Mouse (Mus musculus): ENCODE data around the gene Gm17334.

Gene Gm17334

DNA sequence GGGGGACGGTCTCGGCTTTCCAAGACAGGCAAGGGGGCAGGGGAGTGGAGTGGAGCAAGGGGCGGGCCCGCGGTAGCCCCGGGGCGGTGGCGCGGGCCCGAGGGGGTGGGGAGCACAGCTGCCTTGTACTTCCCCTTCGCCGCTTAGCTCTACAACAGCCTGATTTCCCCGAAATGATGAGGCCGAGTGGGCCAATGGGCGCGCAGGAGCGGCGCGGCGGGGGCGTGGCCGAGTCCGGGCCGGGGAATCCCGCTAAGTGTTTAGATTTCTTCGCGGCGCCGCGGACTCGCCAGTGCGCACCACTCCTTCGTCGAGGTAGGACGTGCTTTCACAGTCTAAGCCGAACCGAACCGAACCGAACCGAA is 3.2 kb downstream of the Gm17334 start, which contains the start of gene Irf1:
Irf1 (plus strand) TSS at position 255 of the 365 bp plus-strand sequence.
- peak; percentile 54; the same call in 1 of the 2 replicates for TF ChIP-seq GATA4 (IDR thresholded peaks at IDR 0.05; ENCODE audit: insufficient replicate concordance, low read length)

DNA sequence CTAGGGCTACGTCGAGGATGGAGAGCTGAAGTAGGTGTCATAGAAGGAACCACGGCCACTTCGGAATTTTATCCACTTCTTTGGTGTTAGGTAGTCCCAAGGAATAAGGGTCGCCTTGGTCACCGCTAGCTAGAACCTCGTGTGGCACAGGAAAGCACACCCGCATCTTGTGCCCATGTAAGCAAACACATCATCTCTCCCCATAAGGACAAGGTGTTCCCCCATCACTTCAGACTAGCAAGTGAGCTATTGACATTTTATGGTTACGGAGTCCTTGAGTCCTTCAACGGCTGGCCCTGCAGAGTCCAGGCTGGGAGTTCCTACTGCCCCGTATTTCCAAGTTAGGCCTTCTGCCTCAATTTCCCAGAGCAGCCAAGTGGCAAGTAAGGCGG is 3.8 kb downstream of the Gm17334 start:
- TF ChIP-seq GATA4 (IDR thresholded peaks at IDR 0.05; ENCODE audit: insufficient replicate concordance, low read length): no peak

DNA sequence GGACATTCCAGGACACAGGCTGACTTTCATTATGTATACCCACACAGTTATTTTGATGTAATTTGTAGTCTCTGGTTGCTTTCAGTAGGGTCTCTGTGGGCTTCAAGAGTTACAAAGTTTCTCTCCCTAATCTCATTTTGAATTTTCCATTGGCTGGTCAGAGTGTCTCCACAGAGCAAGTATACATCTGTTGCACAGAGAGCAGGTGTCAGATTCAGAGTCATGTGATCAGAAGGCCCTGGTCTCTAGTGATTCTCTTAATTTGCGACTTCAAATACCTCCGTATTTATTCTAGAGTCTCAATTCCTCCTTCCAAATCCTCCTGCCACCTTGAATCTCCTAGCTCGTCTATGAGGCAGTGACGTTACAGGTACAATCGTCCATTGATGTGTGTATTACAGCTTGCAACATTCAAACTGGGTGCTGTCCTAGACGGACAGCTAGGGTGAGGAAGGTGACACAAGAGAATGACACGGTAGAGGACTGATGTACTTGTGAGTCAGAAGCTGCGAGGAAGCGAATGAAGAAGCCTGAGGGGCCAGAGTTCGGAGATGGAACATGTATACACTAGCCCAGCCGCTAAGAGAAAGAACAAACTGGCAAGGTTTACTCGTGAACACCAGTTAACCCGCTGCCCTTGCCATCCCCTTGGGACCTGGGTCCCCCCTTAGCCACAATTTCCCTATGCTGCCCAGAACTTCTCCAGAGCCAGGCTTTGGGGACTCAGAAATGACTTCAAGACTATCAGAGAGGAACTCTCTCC is 4.4 kb downstream of the Gm17334 start:
- TF ChIP-seq GATA4 (IDR thresholded peaks at IDR 0.05; ENCODE audit: insufficient replicate concordance, low read length): no peak

DNA sequence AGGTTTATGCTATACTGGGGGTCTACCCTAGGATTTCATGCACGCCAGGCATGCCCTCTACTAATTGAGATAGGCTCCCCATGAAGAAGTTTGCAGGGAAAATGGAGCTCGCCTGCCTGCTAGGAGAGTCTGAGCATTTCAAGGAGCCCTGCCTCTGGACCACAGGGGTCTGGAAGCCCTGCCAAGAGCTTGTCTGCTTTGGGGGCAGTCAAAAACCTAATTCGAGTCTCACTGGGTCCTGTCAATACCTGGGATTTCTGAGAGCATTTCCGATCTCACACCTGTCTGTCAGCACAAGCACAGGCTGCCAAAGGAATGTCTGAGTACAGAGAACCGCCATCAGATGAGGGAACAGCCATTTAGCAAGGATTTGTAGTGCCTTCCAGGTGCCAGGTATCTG is 8.4 kb downstream of the Gm17334 start:
- no peak for TF ChIP-seq GATA4 (IDR thresholded peaks at IDR 0.05; ENCODE audit: insufficient replicate concordance, low read length)

DNA sequence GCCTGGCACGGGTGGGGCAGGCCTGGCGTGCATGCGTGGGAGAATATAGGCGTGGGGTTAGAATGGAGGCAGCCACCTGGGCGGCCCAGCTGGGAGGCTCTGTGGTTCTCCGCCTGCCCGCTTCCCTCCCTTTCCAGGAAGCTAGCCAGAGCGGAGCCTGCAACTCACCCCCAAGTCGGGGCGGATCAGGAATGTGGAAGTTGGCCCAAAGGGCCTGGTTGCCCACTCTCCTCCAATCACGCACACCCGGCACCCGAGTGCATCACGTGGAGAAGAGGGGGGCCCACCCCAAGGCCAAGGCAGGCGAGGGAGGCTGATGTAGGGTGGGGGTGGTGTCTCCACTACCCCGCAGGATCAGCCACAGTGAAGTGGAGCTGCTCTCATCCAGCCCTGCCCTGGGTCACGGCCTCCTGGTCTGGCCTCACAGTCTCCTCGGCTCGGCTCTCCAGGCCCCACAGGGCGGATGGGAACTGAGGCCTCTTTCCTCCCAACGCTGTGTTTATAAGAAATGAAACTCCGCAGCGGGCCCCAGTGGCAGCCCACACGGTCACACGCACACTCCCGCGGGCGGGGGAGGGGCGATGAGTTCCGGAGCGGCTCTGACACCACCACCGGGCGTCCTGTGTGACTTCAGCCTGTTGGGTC is 9.4 kb downstream of the Gm17334 start:
- no peak for TF ChIP-seq GATA4 (IDR thresholded peaks at IDR 0.05; ENCODE audit: insufficient replicate concordance, low read length)

DNA sequence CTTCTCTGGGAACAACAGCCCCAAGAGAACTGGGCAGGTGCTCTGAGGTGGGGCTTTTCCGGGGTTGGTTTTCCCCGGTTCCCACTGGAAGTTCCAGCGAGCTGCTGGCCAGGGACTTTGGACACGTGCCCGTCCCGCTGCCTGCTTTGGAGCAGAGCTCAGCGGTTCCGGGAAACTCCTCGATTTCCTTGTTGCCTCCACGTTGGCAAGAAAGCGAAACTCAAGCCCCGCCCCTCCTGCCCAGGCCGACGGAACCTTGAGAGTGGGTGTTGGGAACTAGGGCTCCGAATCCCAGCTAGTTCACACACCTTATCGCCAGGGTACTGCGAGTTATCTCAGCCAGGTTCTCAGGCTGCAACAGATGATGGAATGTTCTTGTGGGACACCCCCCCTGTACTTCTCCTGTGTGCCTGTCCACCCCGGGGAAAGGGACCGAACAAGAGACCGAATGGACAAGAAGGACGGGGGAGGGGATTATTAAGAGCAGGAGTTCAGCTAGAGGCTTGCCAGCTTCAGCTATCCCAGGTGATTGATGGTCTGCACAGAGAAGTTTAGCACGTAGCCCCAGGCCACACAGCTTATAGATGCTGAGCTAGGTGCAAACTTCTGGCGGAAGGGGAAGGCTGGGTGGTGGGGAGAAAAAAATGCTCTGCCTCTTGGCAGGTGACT is 10.0 kb downstream of the Gm17334 start:
- TF ChIP-seq GATA4 (IDR thresholded peaks at IDR 0.05; ENCODE audit: insufficient replicate concordance, low read length): peak; percentile 39; the same call in 1 of the 2 replicates

DNA sequence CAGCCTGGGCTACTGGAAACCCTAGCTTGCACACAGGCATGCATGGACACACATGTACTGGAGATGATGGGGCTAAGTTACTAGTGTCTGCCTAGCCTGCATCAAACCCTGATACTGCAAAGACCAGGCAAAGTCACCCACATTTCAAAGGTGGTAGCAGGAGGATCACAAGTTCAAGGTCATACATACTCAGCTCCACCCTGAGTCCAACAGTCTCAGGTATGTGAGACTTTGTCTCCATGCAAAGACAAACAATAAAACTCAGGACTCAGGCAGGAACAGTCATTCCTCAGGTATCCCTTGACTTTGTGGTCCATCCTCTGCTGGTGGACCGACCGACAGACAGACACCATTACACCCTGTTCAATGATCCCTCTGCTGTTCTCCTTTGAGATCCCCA is 10.6 kb downstream of the Gm17334 start:
- no peak for TF ChIP-seq GATA4 (IDR thresholded peaks at IDR 0.05; ENCODE audit: insufficient replicate concordance, low read length)

DNA sequence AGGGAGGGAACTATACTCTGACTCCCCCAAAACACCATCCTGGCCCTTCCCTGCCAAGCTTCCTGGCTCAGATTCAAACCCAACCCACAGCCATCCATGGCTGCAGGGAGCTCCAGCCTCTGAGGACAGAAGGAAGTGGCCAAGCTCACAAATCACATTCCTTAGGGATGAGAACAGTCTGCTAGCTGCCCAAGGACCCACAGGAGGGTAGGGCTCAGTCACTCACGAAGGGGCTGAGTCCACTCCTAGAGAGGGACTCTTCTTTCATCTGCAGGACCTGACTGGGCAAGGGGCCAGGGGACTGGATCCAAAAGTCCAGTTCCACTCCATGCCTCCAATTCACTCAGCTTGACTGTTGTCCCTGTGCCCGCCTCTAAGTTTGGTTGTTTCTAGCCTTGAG is 11.2 kb downstream of the Gm17334 start:
- no peak for TF ChIP-seq GATA4 (IDR thresholded peaks at IDR 0.05; ENCODE audit: insufficient replicate concordance, low read length)

DNA sequence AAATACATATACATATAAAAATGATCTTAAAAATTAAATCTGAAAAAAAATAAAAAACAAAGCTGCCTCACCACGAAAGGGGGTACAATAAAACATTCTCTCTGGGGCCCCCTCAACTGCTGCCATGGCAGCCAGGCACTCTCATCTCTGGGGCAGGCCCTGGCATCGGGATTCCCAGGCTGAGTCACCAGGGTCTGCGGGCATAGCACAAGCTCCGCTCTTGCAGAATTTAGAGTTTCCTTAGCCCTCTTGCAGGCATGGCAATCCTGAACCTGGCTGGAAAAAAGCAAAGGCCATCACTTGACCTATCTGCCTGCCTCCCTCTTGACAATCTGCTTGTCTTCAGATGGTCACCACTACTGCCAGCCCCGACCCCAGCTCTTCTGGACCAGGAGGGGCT is 11.7 kb downstream of the Gm17334 start:
- TF ChIP-seq GATA4 (IDR thresholded peaks at IDR 0.05; ENCODE audit: insufficient replicate concordance, low read length): no peak

DNA sequence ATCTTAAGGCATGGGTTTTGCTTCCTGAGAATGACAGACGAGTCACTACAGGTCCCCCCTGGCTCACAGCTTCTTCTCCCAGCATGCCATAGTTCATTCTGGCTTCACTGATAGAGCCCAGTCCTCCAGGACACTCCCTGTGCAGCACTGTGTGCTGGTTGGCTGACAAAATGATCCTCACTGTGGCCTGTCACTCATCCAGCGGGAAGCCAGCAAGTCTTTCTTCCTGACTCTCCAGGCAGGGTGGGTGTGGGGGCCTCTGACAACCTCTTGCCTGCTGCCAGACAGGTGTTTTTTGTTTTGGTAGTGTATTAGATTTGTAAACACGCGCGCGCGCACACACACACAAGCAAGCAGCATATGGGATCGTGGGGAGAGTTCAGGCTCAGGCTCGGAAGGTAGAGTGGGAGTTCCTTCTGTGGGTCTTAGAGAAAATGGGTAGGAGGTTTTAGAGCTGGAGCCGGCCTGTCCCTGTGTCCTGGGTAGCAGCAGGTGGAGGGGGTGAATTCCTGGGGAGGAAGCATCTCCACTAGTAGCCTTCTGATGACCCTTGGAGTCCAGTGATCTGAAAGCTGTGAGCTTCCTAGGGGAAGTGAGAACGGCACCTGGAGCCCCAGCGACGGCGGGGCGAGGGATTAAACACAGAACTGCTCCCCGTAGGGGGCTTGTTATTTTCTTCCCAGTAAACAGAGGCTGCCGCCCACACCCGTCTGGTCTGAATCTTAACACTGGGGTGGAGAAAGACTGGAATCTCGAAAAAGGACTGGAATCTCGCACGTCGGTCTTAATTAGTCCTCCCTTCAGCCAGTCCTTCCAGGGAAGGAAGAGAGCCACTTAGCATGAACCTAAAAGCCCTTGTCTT is 13.2 kb downstream of the Gm17334 start:
- no peak for TF ChIP-seq GATA4 (IDR thresholded peaks at IDR 0.05; ENCODE audit: insufficient replicate concordance, low read length)

DNA sequence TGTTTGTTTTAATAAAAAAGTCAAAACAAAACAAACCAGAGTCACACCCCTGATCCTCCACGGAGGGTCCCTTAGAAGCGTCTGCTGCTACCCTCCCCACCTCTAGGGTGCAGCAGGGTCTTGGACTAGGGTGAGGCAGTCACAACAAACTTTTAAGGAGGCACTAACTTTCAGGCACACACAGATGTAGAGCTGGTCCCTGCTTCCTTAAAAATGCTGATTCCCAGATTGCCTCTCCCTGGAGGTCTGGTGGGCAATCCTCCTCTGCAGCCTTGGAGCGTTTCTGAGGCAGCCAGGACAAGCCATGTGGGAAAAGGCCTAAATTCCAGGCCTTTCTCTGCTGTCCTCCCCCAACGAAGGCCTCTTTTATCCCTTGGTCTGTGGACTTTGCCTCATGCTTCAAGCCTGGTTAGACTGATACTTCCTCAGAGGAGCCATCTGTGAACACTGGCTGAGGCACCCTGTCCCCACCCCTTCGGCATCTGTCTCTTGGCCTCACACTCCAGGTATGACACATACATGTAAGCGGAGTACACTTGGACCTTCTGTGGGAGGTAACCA is 14.1 kb downstream of the Gm17334 start:
- TF ChIP-seq GATA4 (IDR thresholded peaks at IDR 0.05; ENCODE audit: insufficient replicate concordance, low read length): no peak

DNA sequence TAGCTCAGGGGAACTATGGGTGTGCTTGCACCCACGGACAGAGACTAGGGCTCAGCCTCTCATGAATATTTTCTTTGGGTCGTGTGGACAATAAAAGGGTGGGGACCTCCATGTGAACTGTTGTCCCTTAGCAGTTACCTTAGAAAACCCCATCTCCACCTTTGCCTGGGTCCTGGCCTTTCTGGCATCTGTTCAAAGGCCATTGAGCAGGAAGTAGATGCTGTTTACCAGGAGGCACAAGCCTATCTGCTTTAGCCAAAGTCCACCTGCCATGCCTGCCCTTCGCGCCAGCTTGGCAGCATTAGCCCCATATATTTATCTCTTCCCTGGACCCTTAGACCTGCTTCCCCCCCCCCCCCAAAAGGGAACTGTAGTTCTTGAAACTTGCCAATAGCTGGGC is 15.4 kb downstream of the Gm17334 start:
- TF ChIP-seq GATA4 (IDR thresholded peaks at IDR 0.05; ENCODE audit: insufficient replicate concordance, low read length): no peak; the same call in 1 of the 2 replicates

DNA sequence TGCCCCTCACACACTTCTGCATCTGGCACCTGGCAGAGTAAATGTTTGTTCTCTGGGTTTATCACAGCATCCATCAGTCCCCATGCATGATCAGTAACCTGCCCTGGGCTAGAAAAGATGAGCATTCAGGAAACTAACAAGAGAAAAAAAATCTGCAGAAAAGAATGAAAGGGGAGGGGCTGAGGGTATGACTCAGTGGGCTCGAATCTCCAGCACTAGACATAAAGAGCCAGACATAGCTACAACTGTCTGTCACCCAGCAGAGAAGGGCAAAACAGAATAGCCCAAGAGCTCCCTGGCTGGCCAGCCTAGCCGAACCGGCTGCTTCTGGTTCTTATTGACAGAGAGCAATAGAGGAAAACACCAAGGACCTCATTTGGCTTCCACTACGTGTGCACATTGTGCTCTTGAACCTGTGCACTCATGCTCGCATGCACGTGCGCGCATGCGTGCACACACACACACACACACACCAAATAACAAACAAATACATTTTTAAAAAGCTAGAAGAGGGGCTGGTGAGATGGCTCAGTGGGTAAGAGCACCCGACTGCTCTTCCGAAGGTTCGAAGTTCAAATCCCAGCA is 17.9 kb downstream of the Gm17334 start:
- TF ChIP-seq GATA4 (IDR thresholded peaks at IDR 0.05; ENCODE audit: insufficient replicate concordance, low read length): no peak

DNA sequence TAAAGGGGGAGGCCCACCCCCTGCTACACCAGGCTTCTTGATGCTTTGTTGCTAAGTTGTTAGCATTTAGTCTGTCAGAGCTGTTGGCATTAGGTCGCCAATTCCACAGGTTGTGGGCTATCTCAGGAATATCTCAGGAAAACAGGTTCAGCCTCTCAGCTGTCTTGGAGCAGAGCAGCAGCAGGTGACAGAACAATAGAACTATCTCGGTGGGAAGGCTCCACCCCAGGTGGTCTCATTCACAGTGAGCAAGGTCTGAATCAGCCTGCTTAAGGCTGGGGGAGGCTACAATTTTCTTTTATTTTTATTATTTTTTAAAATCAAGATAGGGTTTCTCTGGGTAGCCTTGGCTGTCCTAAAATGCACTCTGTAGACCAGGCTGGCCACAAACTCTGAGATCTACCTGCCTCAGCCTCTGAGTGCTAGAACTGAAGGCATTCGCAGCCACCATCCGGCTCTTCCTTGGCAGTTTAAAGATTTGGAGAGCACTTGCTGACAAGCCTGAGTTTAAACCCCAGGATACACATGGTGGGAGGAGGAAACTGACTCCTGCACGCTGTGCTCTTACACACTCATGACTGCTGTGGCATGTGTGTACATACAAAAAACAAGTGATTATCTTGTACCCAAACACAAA is 23.2 kb downstream of the Gm17334 start:
- no peak for TF ChIP-seq GATA4 (IDR thresholded peaks at IDR 0.05; ENCODE audit: insufficient replicate concordance, low read length)

All from liver, adult (tissue).